In the genomic region with DNA sequence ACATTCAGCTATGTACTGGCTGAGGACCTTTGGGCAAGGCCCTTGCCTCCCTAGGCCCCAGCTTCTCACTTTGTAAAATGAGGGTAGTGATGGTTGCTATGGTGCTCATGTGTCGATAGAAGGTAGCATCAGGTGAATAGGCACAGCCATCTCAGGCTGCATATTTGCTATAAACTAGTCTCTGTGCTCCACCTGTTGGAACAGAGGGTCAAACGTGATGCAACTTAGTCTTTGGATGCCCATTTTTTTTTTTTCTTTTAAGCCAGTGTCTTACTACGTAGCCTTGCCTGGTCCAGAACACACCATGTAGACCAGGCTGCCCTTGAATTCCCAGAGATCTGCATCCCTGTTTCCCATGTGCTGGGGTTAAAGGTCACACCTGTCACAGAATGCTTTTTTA, we compare ENCODE assay signal across 21 mouse cellular contexts.
DNase-seq lines count a peak whose midpoint lies in the region; ATAC-seq and TF ChIP-seq lines count a peak whose summit lies in the region.
"Had no signal": no experiment of that assay in that cellular context is flagged by ENCODE, and none has a peak within 500 bp of the region (broad histone marks: within the 10 kb centered on the region; RNA-seq: fewer than 3 reads in every experiment).

No protein-coding gene starts in this region.

- H3K4me3 ChIP-seq in kidney, postnatal 0 days (replicated peaks; ENCODE audit: low read depth, low read length): no peak overlapping the region
- no peak overlapping the region for H3K4me3 ChIP-seq in kidney, embryonic 14.5 days (ENCODE audit: low read length)
- H3K4me3 ChIP-seq: embryonic facial prominence, embryonic 13.5 days; kidney, embryonic 15.5 days; liver, embryonic 12.5 days; midbrain, embryonic 10.5 days; neural tube, embryonic 12.5 days had no signal

- no peaks in the 10 kb centered on the region for H3K4me1 ChIP-seq in kidney, postnatal 0 days (replicated peaks; ENCODE audit: insufficient read depth, low read length)
- H3K4me1 ChIP-seq in kidney, embryonic 14.5 days (ENCODE audit: control insufficient read depth, insufficient read depth, low read length): no peaks in the 10 kb centered on the region
- H3K4me1 ChIP-seq: embryonic facial prominence, embryonic 13.5 days; kidney, embryonic 15.5 days; liver, embryonic 12.5 days; midbrain, embryonic 10.5 days; neural tube, embryonic 12.5 days had no signal

- no peak overlapping the region for H3K27ac ChIP-seq in kidney, postnatal 0 days
- no peak overlapping the region for H3K27ac ChIP-seq in kidney, embryonic 14.5 days (ENCODE audit: low read depth, low read length)
- H3K27ac ChIP-seq: embryonic facial prominence, embryonic 13.5 days; kidney, embryonic 15.5 days; liver, embryonic 12.5 days; macrophage; midbrain, embryonic 10.5 days; neural tube, embryonic 12.5 days had no signal

- no peaks in the 10 kb centered on the region for H3K27me3 ChIP-seq in kidney, postnatal 0 days (ENCODE audit: insufficient read depth, low read length)
- no peaks in the 10 kb centered on the region for H3K27me3 ChIP-seq in kidney, embryonic 14.5 days (ENCODE audit: control insufficient read depth, insufficient read depth, low read length)
- H3K27me3 ChIP-seq: liver, embryonic 12.5 days; neural tube, embryonic 12.5 days had no signal

- H3K36me3 ChIP-seq in kidney, postnatal 0 days (ENCODE audit: insufficient read depth, low read length): no peaks in the 10 kb centered on the region
- no peaks in the 10 kb centered on the region for H3K36me3 ChIP-seq in kidney, embryonic 14.5 days (ENCODE audit: control insufficient read depth, insufficient read depth, low read length)
- H3K36me3 ChIP-seq: embryonic facial prominence, embryonic 13.5 days; kidney, embryonic 15.5 days; liver, embryonic 12.5 days; midbrain, embryonic 10.5 days; neural tube, embryonic 12.5 days had no signal

- TF ChIP-seq CTCF in kidney, postnatal 0 days (IDR thresholded peaks at IDR 0.05; ENCODE audit: low read depth): peak; percentile 17; the same call in 1 of the 2 replicates

- no peak for ATAC-seq in kidney, postnatal 0 days (replicated peaks; ENCODE audit: low FRiP score, low read depth)
- ATAC-seq in kidney, embryonic 14.5 days (ENCODE audit: low FRiP score, low TSS enrichment): no peak
- ATAC-seq: forebrain, embryonic 14.5 days; liver, embryonic 12.5 days had no signal

- 68% methylated on average over 3 of the region's 3 CpGs for WGBS in kidney, postnatal 0 days
- WGBS in kidney, embryonic 14.5 days: 83% methylated on average over 3 of the region's 3 CpGs

- H3K9ac ChIP-seq in kidney, postnatal 0 days (ENCODE audit: low read depth, low read length): no peak overlapping the region
- H3K9ac ChIP-seq in kidney, embryonic 14.5 days (ENCODE audit: low read depth, low read length): no peak overlapping the region
- H3K9ac ChIP-seq: embryonic facial prominence, embryonic 13.5 days; kidney, embryonic 15.5 days; liver, embryonic 12.5 days; lung, embryonic 14.5 days; neural tube, embryonic 12.5 days had no signal

- no peaks in the 10 kb centered on the region for H3K9me3 ChIP-seq in kidney, postnatal 0 days (replicated peaks; ENCODE audit: low read length)
- no peaks in the 10 kb centered on the region for H3K9me3 ChIP-seq in kidney, embryonic 14.5 days (ENCODE audit: control insufficient read depth, low read length)
- H3K9me3 ChIP-seq: embryonic facial prominence, embryonic 13.5 days; kidney, embryonic 15.5 days; liver, embryonic 12.5 days; midbrain, embryonic 10.5 days; neural tube, embryonic 12.5 days had no signal

- DNase-seq in embryo, embryonic 11 days: peak; percentile 4
- no peak for DNase-seq in embryo, embryonic 9.5 days (ENCODE audit: extremely low spot score)
- DNase-seq in kidney, postnatal 0 days (ENCODE audit: low spot score): no peak
- peak; percentile 14 for DNase-seq in thymus, postnatal 14 days
- DNase-seq in thymus, postnatal 36 days: no peak
- DNase-seq in left cerebral cortex, postnatal 14 days (ENCODE audit: low spot score in 2 of 2): no peak
- DNase-seq: adrenal gland, adult 8-10 months; cerebellum, adult 9-10 months; gastrocnemius, postnatal 25 days; layer of hippocampus, postnatal 36 days; left cerebral cortex, postnatal 4 days; lung, embryonic 14.5 days; right cerebral cortex, adult 18-20 months had no signal

- H3K4me2 ChIP-seq in kidney, postnatal 0 days (ENCODE audit: low read length): no peak overlapping the region
- H3K4me2 ChIP-seq in kidney, embryonic 14.5 days (replicated peaks; ENCODE audit: low read depth, low read length): no peak overlapping the region
- H3K4me2 ChIP-seq: embryonic facial prominence, embryonic 13.5 days; kidney, embryonic 15.5 days; liver, embryonic 12.5 days; lung, embryonic 14.5 days; neural tube, embryonic 12.5 days had no signal

- intact Hi-C loops in left cerebral cortex, postnatal 14 days (cut with DNase I): no loop called here

Comparison
In these comparisons a context has a peak if more than half of its experiments do, and no peak if none do; other contexts are left out.
1. DNase-seq: peak in embryo, embryonic 11 days (single experiment) and thymus, postnatal 14 days (single experiment); none in embryo, embryonic 9.5 days (single experiment), kidney, postnatal 0 days (single experiment), thymus, postnatal 36 days (0 of 2) and left cerebral cortex, postnatal 14 days (0 of 2).